Mouse (Mus musculus) E14TG2a.4 (cell line): ENCODE data around the gene Tipin.

ENCODE experiments used
- H3K27me3 ChIP-seq: 2 replicates; pipeline ENCODE4 v1.6.1; 2014; ENCODE audit warnings: low read length, control low read depth; ENCODE audit not compliant: insufficient read depth
- H3K36me3 ChIP-seq: 2 replicates; pipeline ENCODE4 v1.6.1; 2014; ENCODE audit warnings: low read length, control low read depth; ENCODE audit not compliant: insufficient read depth
- H3K4me1 ChIP-seq: replicated peaks from 2 replicates; pipeline ENCODE4 v1.6.1; 2014; ENCODE audit warnings: low read depth, low read length, control low read depth
- H3K4me3 ChIP-seq: replicated peaks from 2 replicates; pipeline ENCODE4 v1.5.1; 2014; ENCODE audit warnings: mild to moderate bottlenecking, low read length
- H3K9me3 ChIP-seq: 2 replicates; pipeline ENCODE4 v1.6.1; 2014; ENCODE audit warnings: low read length, control low read depth
- CTCF ChIP-seq: conservative IDR thresholded peaks from 2 replicates; pipeline ENCODE4 v1.5.1; 2014; ENCODE audit warnings: low read length
- NANOG ChIP-seq: IDR thresholded peaks from 2 replicates; pipeline ENCODE4 v1.6.1; 2014; ENCODE audit warnings: borderline replicate concordance, low read length, mixed read lengths
- POU5F1 ChIP-seq: IDR thresholded peaks from 2 replicates; pipeline ENCODE4 v1.6.1; 2014; ENCODE audit warnings: low read length, borderline replicate concordance

Tipin gene

GRCm38 (mm10) chr9:64242381-64242831 is 39.0 kb upstream of the Tipin start:
- peaks cover 46% of the 10 kb centered on the region for H3K4me1 ChIP-seq

DNA sequence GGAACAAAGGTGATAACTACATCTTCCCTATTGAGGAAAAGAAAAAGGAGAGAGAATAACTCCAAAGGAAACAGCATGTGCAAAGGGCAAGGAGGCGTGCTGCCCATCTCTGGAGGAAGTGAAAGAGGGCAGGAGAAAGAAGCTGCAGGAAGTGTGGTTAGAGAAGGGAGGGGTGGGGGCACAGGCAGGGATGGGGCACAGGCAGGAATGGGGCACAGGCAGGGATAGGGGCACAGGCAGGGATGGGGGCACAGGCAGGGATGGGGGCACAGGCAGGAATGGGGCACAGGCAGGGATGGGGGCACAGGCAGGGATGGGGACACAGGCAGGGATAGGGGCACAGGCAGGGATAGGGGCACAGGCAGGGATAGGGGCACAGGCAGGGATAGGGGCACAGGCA is 32.0 kb upstream of the Tipin start:
- peaks cover 66% of the 10 kb centered on the region for H3K36me3 ChIP-seq
- no peaks in the 10 kb centered on the region for H3K27me3 ChIP-seq
- no peaks in the 10 kb centered on the region for H3K9me3 ChIP-seq
- no peak overlapping the region for H3K4me3 ChIP-seq
- peaks cover 49% of the 10 kb centered on the region for H3K4me1 ChIP-seq
- TF ChIP-seq NANOG (no peak), POU5F1 (no peak), CTCF (no peak)

More at GRCm38 (mm10) chr9:64242381-64242831, 39.0 kb upstream of the Tipin start:
- peaks cover 67% of the 10 kb centered on the region for H3K36me3 ChIP-seq
- H3K4me3 ChIP-seq = no peak overlapping the region
- TF ChIP-seq POU5F1 = no peak
- TF ChIP-seq NANOG = no peak
- no peak for TF ChIP-seq CTCF
- no peaks in the 10 kb centered on the region for H3K27me3 ChIP-seq
- no peaks in the 10 kb centered on the region for H3K9me3 ChIP-seq

DNA sequence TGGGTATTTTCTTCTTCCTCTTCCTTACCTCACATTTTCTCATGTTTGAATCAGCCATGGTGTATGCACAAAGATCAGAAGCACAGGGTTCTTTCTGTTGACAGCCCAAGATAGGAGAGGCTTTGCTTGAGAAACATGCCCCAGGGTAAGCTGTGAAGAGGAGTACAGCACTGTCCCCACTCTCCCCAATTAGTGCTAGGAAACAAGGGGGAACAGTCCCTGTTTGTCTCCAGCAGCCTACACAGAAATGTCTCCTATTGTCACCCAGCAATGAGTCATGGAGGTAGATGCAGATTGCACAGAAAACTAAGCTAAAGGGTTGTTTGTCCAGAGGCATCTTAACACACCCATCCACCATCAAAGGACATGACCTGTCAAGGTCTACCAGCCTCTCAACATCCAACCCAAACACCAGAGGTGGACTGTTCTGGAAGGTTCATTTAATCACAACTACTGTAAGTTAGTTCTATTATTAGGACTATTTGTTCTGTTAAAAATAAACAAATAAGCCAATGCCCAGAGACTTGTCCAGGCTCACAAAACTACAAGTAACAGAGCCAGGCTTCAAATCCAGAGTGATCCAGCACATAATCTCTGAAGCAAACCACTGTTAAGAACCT is 31.2 kb upstream of the Tipin start:
- Histone ChIP-seq H3K36me3 (peaks cover 61% of the 10 kb centered on the region), H3K27me3 (no peaks in the 10 kb centered on the region), H3K9me3 (no peaks in the 10 kb centered on the region), H3K4me1 (peaks cover 46% of the 10 kb centered on the region), H3K4me3 (no peak overlapping the region)
- TF ChIP-seq NANOG (no peak), POU5F1 (no peak), CTCF (no peak)

GRCm38 (mm10) chr9:64252591-64253020 is 28.8 kb upstream of the Tipin start:
- TF ChIP-seq NANOG (no peak), POU5F1 (no peak), CTCF (no peak)
- no peaks in the 10 kb centered on the region for H3K27me3 ChIP-seq

DNA sequence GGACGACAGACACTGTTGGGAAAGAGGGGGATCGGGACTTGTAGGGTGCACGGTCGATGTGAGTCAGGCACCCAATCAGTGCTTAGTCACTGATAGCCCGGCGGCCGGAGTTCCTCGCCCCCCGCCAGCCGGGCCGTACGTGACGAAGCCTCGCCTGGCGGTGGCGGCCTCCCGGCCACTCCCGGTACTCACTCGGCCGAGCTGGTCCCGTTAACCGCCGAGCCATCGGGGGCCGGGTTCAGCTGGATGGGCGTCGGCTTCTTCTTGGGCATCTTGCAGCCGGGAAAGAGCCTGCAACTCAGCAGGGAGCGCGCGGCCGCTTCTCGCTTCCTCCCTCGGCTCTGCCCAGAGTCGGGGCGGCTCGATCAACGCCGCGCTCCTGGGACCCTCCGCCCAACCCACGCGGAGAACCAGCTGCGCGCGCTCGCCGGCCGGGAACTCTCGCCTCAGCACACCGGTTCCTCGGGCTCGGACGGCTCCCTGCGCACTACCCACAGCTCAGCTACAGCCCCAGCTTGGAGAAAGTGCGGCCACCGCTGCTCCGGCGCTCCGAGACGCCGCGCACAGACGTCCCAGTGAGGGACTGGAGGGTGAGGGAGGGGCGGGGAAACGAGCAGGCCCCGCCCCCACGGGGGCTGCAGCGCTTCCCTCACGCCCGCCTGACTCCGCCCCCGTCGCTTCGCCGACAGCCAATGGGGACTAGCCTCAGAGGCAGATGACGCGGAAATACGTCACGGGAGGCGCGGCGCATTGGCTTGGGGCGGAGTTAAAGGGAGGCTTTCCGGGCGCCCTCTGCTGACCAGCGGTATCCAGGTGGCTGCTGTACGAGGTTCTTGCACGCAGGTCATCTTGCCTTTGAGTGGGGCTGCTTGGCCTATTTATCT is 28.1 kb upstream of the Tipin start, which contains the start of gene Map2k1:
Gene Map2k1 (minus strand): TSS at position 611 of the 884 bp plus-strand sequence.
- H3K27me3 ChIP-seq = no peaks in the 10 kb centered on the region
- H3K9me3 ChIP-seq = no peaks in the 10 kb centered on the region
- peaks cover 53% of the 10 kb centered on the region for H3K4me1 ChIP-seq
- peak within 1 kb of the TSS; percentile 97 for H3K4me3 ChIP-seq
- TF ChIP-seq POU5F1 (no peak), NANOG (no peak), CTCF (peak; percentile 28)
- peaks cover 34% of the 10 kb centered on the region for H3K36me3 ChIP-seq

More at GRCm38 (mm10) chr9:64252591-64253020, 28.8 kb upstream of the Tipin start:
- peaks cover 39% of the 10 kb centered on the region for H3K36me3 ChIP-seq
- H3K4me1 ChIP-seq = peaks cover 51% of the 10 kb centered on the region
- H3K4me3 ChIP-seq = peak overlapping the region; percentile 97
- no peaks in the 10 kb centered on the region for H3K9me3 ChIP-seq

GRCm38 (mm10) chr9:64255422-64255821 is 26.0 kb upstream of the Tipin start:
- peaks cover 17% of the 10 kb centered on the region for H3K36me3 ChIP-seq
- H3K4me1 ChIP-seq = peaks cover 47% of the 10 kb centered on the region
- H3K4me3 ChIP-seq = no peak overlapping the region
- H3K27me3 ChIP-seq = no peaks in the 10 kb centered on the region
- H3K9me3 ChIP-seq = no peaks in the 10 kb centered on the region
- TF ChIP-seq CTCF = no peak
- no peak for TF ChIP-seq POU5F1
- TF ChIP-seq NANOG = no peak

DNA sequence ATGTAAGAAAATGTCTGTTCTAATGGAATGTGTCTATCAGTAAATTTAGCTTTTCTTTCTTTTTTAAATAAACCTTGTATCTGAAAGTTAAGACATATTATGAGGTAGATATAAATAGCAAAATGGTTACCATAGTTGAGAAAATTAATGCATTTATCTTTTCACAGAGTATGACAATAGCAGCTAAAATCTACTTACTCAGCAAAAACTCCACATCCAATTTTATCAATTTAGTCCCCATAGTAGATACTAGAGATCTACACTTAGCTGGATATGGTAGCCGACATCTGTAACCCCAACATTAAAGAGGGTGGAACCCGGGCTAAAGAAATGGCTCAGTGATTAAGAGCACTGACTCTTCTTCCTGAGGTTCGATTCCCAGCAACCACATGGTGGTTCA is 25.2 kb upstream of the Tipin start:
- TF ChIP-seq CTCF = no peak
- TF ChIP-seq NANOG = no peak
- TF ChIP-seq POU5F1 = no peak

DNA sequence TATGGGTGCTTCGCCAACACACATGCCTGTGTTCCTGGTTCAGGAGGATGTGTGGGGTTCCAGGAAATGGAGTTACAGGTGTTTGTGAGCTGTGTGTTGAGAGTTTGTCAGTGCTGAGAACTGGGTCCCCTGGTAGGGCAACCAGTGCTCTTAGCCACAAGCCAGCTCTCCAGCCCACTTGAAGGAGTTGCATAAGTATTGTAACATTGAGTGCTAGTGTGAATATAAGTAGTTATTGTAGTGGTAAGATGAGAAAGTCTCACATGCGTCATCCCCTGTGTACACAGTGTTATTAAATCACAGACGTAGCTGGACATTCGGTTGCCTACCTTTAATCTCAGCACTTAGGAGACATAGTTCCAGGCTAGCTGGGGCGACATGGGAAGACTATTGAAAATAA is 21.5 kb upstream of the Tipin start:
- Histone ChIP-seq H3K36me3 (no peaks in the 10 kb centered on the region), H3K9me3 (no peaks in the 10 kb centered on the region), H3K27me3 (no peaks in the 10 kb centered on the region), H3K4me3 (no peak overlapping the region), H3K4me1 (peaks cover 18% of the 10 kb centered on the region)
- TF ChIP-seq POU5F1 (no peak), CTCF (no peak), NANOG (no peak)

More for the DNA sequence above, 25.2 kb upstream of the Tipin start:
- Histone ChIP-seq H3K4me3 (no peak overlapping the region), H3K4me1 (peaks cover 39% of the 10 kb centered on the region), H3K27me3 (no peaks in the 10 kb centered on the region), H3K9me3 (no peaks in the 10 kb centered on the region), H3K36me3 (peaks cover 9% of the 10 kb centered on the region)
